Mouse (Mus musculus) E14TG2a.4 (cell line): ENCODE data around the gene Katna1.
"Not testable (repeated sequence)": the region's sequence is repeated elsewhere in the genome, so short reads cannot be mapped to it uniquely, and the experiment has no call there.

Source experiments
- H3K27me3 ChIP-seq: 2 replicates; pipeline ENCODE4 v1.6.1; 2014; ENCODE audit warnings: low read length, control low read depth; ENCODE audit not compliant: insufficient read depth
- H3K36me3 ChIP-seq: 2 replicates; pipeline ENCODE4 v1.6.1; 2014; ENCODE audit warnings: low read length, control low read depth; ENCODE audit not compliant: insufficient read depth
- H3K4me1 ChIP-seq: replicated peaks from 2 replicates; pipeline ENCODE4 v1.6.1; 2014; ENCODE audit warnings: low read depth, low read length, control low read depth
- H3K4me3 ChIP-seq: replicated peaks from 2 replicates; pipeline ENCODE4 v1.5.1; 2014; ENCODE audit warnings: mild to moderate bottlenecking, low read length
- H3K9me3 ChIP-seq: 2 replicates; pipeline ENCODE4 v1.6.1; 2014; ENCODE audit warnings: low read length, control low read depth
- CTCF ChIP-seq: conservative IDR thresholded peaks from 2 replicates; pipeline ENCODE4 v1.5.1; 2014; ENCODE audit warnings: low read length
- NANOG ChIP-seq: IDR thresholded peaks from 2 replicates; pipeline ENCODE4 v1.6.1; 2014; ENCODE audit warnings: borderline replicate concordance, low read length, mixed read lengths
- POU5F1 ChIP-seq: IDR thresholded peaks from 2 replicates; pipeline ENCODE4 v1.6.1; 2014; ENCODE audit warnings: low read length, borderline replicate concordance

Gene Katna1

GRCm38 (mm10) chr10:7710121-7710520, 15.7 kb upstream of the Katna1 start:
- no peaks in the 10 kb centered on the region for H3K27me3 ChIP-seq
- H3K4me3 ChIP-seq = no peak overlapping the region
- peaks cover 79% of the 10 kb centered on the region for H3K36me3 ChIP-seq
- peaks cover 5% of the 10 kb centered on the region for H3K4me1 ChIP-seq
- H3K9me3 ChIP-seq = no peaks in the 10 kb centered on the region
- TF ChIP-seq POU5F1 = no peak
- no peak for TF ChIP-seq CTCF
- no peak for TF ChIP-seq NANOG

- H3K27me3 ChIP-seq = no peaks in the 10 kb centered on the region
- TF ChIP-seq NANOG (no peak), CTCF (no peak), POU5F1 (no peak)
- H3K36me3 ChIP-seq = peaks cover 62% of the 10 kb centered on the region
- H3K4me1 ChIP-seq = peaks cover 12% of the 10 kb centered on the region
- H3K9me3 ChIP-seq = no peaks in the 10 kb centered on the region
- no peak overlapping the region for H3K4me3 ChIP-seq
These were observed 13.3 kb upstream of the Katna1 start for GRCm38 (mm10) chr10:7712506-7712905.

GRCm38 (mm10) chr10:7715056-7715455, 10.7 kb upstream of the Katna1 start:
- no peak for TF ChIP-seq NANOG
- H3K36me3 ChIP-seq = peaks cover 40% of the 10 kb centered on the region
- no peaks in the 10 kb centered on the region for H3K27me3 ChIP-seq
- H3K4me3 ChIP-seq = no peak overlapping the region
- no peaks in the 10 kb centered on the region for H3K9me3 ChIP-seq
- H3K4me1 ChIP-seq = peaks cover 21% of the 10 kb centered on the region

GRCm38 (mm10) chr10:7726501-7726812, 657 bp downstream of the Katna1 start:
- peaks cover 11% of the 10 kb centered on the region; the same call in 1 of the 2 replicates for H3K36me3 ChIP-seq
- no peaks in the 10 kb centered on the region for H3K9me3 ChIP-seq
- H3K27me3 ChIP-seq = no peaks in the 10 kb centered on the region
- no peak for TF ChIP-seq NANOG
- TF ChIP-seq CTCF = no peak
- TF ChIP-seq POU5F1 = no peak
- peaks cover 43% of the 10 kb centered on the region for H3K4me1 ChIP-seq
- H3K4me3 ChIP-seq = peak overlapping the region; percentile 96

GRCm38 (mm10) chr10:7727011-7727410, 1.2 kb downstream of the Katna1 start:
- H3K27me3 ChIP-seq = no peaks in the 10 kb centered on the region
- peaks cover 11% of the 10 kb centered on the region; the same call in 1 of the 2 replicates for H3K36me3 ChIP-seq
- H3K9me3 ChIP-seq = no peaks in the 10 kb centered on the region
- TF ChIP-seq NANOG = no peak
- TF ChIP-seq CTCF = no peak
- no peak for TF ChIP-seq POU5F1
- peaks cover 46% of the 10 kb centered on the region for H3K4me1 ChIP-seq
- H3K4me3 ChIP-seq = peak overlapping the region; percentile 96

- Histone ChIP-seq H3K4me1 (peaks cover 49% of the 10 kb centered on the region), H3K27me3 (no peaks in the 10 kb centered on the region), H3K9me3 (no peaks in the 10 kb centered on the region), H3K4me3 (no peak overlapping the region), H3K36me3 (peaks cover 11% of the 10 kb centered on the region; the same call in 1 of the 2 replicates)
- TF ChIP-seq NANOG (no peak), CTCF (no peak), POU5F1 (no peak)
These were observed 5.8 kb downstream of the Katna1 start for GRCm38 (mm10) chr10:7731582-7731981.

- no peaks in the 10 kb centered on the region for H3K9me3 ChIP-seq
These were observed 11.3 kb downstream of the Katna1 start for GRCm38 (mm10) chr10:7737122-7737521.

GRCm38 (mm10) chr10:7737914-7738313, 12.1 kb downstream of the Katna1 start:
- H3K4me1 ChIP-seq = peaks cover 7% of the 10 kb centered on the region; the same call in 1 of the 2 replicates
- H3K36me3 ChIP-seq = peaks cover 39% of the 10 kb centered on the region
- H3K9me3 ChIP-seq = no peaks in the 10 kb centered on the region
- H3K4me3 ChIP-seq = no peak overlapping the region
- no peaks in the 10 kb centered on the region for H3K27me3 ChIP-seq
- TF ChIP-seq POU5F1 (no peak), CTCF (no peak)

More at GRCm38 (mm10) chr10:7737122-7737521, 11.3 kb downstream of the Katna1 start:
- Histone ChIP-seq H3K36me3 (peaks cover 32% of the 10 kb centered on the region), H3K27me3 (no peaks in the 10 kb centered on the region), H3K4me3 (no peak overlapping the region), H3K4me1 (peaks cover 7% of the 10 kb centered on the region; the same call in 1 of the 2 replicates)
- TF ChIP-seq CTCF (no peak), POU5F1 (no peak), NANOG (no peak)

- peaks cover 89% of the 10 kb centered on the region for H3K36me3 ChIP-seq
- not testable (repeated sequence) for H3K9me3 ChIP-seq, H3K4me1 ChIP-seq
These were observed 19.7 kb downstream of the Katna1 start for GRCm38 (mm10) chr10:7745528-7745927.

More at GRCm38 (mm10) chr10:7745528-7745927, 19.7 kb downstream of the Katna1 start:
- not testable (repeated sequence) for H3K27me3 ChIP-seq, H3K4me3 ChIP-seq
